Mouse (Mus musculus): ENCODE measurements around the gene Cobll1. TPM values are rescaled to one million over a fixed set of nuclear protein-coding genes. Genes with fewer than 3 reads are reported as not detected.

Cobll1 gene
- polyA plus RNA-seq (2011; ENCODE audit: insufficient read depth, insufficient read length, low replicate concordance, missing spikeins): 1.4 and 6.3 TPM in 2 replicates

DNA sequence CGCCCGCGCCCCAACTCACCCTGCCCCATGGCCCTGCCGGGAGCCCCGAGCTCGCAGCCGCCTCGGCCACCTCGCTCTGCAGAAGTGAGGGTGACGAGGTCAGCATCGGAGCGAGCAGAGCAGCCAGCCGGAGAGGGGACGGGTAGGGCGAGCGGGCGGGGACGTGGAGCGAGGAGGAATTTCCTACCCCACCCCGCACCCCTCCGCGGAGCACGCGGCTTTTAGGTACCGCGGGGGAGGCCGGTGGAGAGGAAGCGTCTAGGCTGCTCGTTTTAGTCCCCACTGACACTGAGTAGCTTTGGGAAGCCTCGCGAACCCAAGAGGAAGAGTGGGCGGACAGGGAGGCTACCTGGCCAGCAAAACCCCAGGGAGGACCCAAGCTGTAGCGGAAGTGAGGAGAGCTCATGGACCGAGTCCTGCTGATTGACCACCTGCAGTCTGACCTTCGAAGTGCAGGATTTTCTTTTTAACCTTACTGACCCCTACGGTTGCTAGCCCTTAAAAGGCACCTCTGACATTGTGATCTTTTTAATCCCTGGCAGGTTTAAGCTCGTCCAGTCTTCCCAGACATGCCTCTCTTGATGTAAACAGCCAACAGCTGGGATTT is at the start of gene Cobll1:
Gene Cobll1, minus strand, starts transcription at position 440 of the 607 bp plus-strand sequence.
- TF ChIP-seq POLR2A (IDR thresholded peaks at IDR 0.05; ENCODE audit: borderline replicate concordance, control insufficient read depth, low read depth, low read length) (peak; percentile 24; the same call in 1 of the 2 replicates), CTCF (IDR thresholded peaks at IDR 0.05; ENCODE audit: control insufficient read depth, insufficient read depth, low read length) (no peak)
- WGBS: under 1% methylated on average over 37 of the region's 37 CpGs
- H3K27ac ChIP-seq (ENCODE audit: control insufficient read depth, insufficient read depth, low read depth, low read length, poor library complexity): peak within 1 kb of the TSS; percentile 81
- peak within 1 kb of the TSS; percentile 67 for H3K4me3 ChIP-seq (replicated peaks; ENCODE audit: control insufficient read depth, low read depth, low read length)
- no peaks in the 10 kb centered on the region for H3K4me1 ChIP-seq (ENCODE audit: control insufficient read depth, insufficient read depth, low read length)

DNA sequence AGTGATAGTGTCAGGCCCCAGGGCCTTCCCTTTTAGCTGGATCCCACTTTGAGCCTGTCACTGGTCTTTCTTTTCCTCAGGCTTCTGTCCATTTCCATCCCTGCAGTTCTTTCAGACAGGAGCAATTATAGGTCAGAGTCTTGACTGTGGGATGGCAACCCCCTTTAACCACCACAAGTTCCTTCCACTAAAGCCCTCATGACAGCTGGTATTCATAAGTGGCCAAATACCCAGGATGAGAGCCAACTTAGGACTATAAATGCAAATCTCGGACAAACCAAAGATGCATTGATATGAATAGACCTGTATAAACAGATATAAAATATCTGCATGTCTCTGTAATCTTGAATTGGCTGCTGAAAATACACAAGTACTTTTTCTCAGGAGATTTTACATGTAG is 49.5 kb upstream of the Cobll1 start:
- no peaks in the 10 kb centered on the region for H3K4me1 ChIP-seq (ENCODE audit: control insufficient read depth, insufficient read depth, low read length)
- TF ChIP-seq POLR2A (IDR thresholded peaks at IDR 0.05; ENCODE audit: borderline replicate concordance, control insufficient read depth, low read depth, low read length): no peak
- no peak for TF ChIP-seq CTCF (IDR thresholded peaks at IDR 0.05; ENCODE audit: control insufficient read depth, insufficient read depth, low read length)
- H3K4me3 ChIP-seq (replicated peaks; ENCODE audit: control insufficient read depth, low read depth, low read length): no peak overlapping the region
- WGBS: 77% methylated on average over 1 of the region's 1 CpGs
- no peak overlapping the region for H3K27ac ChIP-seq (ENCODE audit: control insufficient read depth, insufficient read depth, low read depth, low read length, poor library complexity)

DNA sequence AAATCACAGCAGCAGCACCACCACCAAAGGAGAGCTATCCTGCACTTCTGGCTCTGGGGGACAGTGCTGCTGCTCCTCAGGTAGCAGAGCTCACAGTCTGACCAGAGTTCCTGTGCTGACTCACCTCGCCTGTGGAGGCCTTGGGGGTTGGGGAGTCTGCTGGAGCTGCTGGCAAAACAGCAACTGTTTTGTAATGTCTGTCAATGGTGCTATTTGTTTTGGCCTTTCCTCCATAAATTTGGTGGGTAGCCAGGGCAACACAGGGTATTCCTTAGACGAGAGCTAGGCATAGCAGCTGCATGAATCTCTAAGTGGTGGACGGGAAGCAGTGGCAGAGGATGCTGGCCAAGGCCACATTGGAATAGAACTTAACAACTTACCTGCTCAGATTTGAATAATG is 46.2 kb upstream of the Cobll1 start:
- Histone ChIP-seq H3K4me1 (ENCODE audit: control insufficient read depth, insufficient read depth, low read length) (no peaks in the 10 kb centered on the region), H3K27ac (ENCODE audit: control insufficient read depth, insufficient read depth, low read depth, low read length, poor library complexity) (no peak overlapping the region), H3K4me3 (replicated peaks; ENCODE audit: control insufficient read depth, low read depth, low read length) (no peak overlapping the region)
- 48% methylated on average over 3 of the region's 3 CpGs for WGBS
- TF ChIP-seq CTCF (IDR thresholded peaks at IDR 0.05; ENCODE audit: control insufficient read depth, insufficient read depth, low read length): no peak
- no peak for TF ChIP-seq POLR2A (IDR thresholded peaks at IDR 0.05; ENCODE audit: borderline replicate concordance, control insufficient read depth, low read depth, low read length)

DNA sequence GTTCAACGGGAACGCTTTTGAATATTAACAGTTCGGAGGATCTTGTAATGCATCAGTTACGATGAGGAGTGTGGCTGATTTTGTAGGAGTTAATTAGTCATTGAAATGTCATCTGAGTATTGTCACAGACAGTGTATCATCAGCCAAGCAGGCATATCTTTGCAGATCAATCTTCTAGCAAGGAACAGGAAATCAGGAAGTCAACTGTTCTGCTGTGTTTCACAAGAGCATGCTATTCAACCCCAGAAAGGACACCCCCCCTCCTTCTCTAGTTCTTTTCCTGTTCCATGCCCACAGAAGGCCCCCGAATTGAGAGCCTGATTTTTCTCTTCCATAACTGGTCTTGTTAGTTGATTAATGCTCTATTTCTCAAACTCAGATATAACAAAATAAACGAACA is 43.8 kb upstream of the Cobll1 start:
- H3K4me3 ChIP-seq (replicated peaks; ENCODE audit: control insufficient read depth, low read depth, low read length): no peak overlapping the region
- WGBS: 53% methylated on average over 6 of the region's 6 CpGs
- H3K4me1 ChIP-seq (ENCODE audit: control insufficient read depth, insufficient read depth, low read length): peaks cover 3% of the 10 kb centered on the region; the same call in 1 of the 2 replicates
- TF ChIP-seq CTCF (IDR thresholded peaks at IDR 0.05; ENCODE audit: control insufficient read depth, insufficient read depth, low read length) (no peak), POLR2A (IDR thresholded peaks at IDR 0.05; ENCODE audit: borderline replicate concordance, control insufficient read depth, low read depth, low read length) (no peak)
- no peak overlapping the region for H3K27ac ChIP-seq (ENCODE audit: control insufficient read depth, insufficient read depth, low read depth, low read length, poor library complexity)

DNA sequence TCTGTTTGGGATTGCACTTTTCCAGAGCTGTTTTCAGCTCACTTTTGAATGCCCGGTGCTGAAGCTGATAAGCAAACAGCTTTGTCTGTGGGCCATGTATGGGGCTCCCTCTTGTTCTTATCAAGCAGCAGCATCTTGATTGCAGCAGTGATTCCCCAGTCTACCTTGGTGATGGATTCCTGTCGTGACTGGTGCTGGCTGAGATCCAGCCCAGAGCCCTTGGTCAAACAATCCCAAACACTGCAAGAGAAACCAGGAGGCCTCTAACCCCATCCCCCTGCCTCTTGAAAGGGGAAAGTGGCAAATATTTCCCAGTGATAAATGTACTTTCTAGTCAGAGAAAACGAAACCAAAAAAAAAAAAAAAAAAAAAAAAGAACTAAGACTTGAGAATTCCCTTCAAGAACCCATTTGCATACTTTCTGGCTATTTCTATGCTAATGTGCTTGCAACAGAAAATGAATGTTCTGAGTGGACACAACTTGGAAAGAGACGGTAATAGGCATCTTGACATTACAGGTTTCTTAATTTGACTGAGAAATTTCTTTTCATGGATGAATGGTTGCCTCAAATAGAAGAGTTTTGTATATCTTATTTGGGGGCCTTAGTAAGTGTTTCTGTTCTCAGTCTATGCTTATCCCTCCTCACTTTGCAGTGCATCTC is 40.0 kb upstream of the Cobll1 start:
- Histone ChIP-seq H3K4me1 (ENCODE audit: control insufficient read depth, insufficient read depth, low read length) (peaks cover 3% of the 10 kb centered on the region; the same call in 1 of the 2 replicates), H3K4me3 (replicated peaks; ENCODE audit: control insufficient read depth, low read depth, low read length) (no peak overlapping the region), H3K27ac (ENCODE audit: control insufficient read depth, insufficient read depth, low read depth, low read length, poor library complexity) (no peak overlapping the region)
- 22% methylated on average over 4 of the region's 4 CpGs for WGBS
- TF ChIP-seq CTCF (IDR thresholded peaks at IDR 0.05; ENCODE audit: control insufficient read depth, insufficient read depth, low read length) (no peak), POLR2A (IDR thresholded peaks at IDR 0.05; ENCODE audit: borderline replicate concordance, control insufficient read depth, low read depth, low read length) (no peak)

DNA sequence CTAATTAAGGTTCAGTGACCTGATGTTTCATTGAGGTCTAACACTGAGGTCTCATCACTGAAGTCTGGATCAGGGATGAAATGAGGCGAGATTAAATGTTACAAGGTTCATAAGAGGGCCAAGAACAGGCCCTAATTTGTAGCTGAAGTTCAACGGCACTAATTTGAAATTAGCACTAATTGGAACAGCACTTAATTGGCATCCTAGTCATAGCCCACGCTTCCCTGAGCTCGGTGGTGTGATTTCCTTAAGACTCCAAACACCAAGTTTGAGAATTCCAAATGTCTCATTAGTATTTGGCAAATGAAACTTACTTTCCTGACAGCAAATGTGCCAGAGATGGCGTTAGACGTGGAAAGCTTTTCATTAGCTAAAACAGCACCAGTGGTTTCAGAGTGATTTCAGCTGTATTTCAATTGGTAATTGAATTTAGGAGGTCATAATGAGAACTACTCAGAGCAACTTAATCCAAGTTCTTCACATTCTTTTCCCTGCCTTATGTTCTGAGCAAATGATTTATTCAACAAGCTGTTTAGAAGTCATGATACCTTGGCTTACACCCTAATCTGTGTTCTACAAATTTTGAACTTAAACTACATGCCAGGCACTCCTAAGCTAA is 36.3 kb upstream of the Cobll1 start:
- WGBS: 84% methylated on average over 6 of the region's 6 CpGs
- H3K27ac ChIP-seq (ENCODE audit: control insufficient read depth, insufficient read depth, low read depth, low read length, poor library complexity): no peak overlapping the region
- peaks cover 3% of the 10 kb centered on the region; the same call in 1 of the 2 replicates for H3K4me1 ChIP-seq (ENCODE audit: control insufficient read depth, insufficient read depth, low read length)
- TF ChIP-seq POLR2A (IDR thresholded peaks at IDR 0.05; ENCODE audit: borderline replicate concordance, control insufficient read depth, low read depth, low read length) (no peak), CTCF (IDR thresholded peaks at IDR 0.05; ENCODE audit: control insufficient read depth, insufficient read depth, low read length) (no peak)
- no peak overlapping the region for H3K4me3 ChIP-seq (replicated peaks; ENCODE audit: control insufficient read depth, low read depth, low read length)

DNA sequence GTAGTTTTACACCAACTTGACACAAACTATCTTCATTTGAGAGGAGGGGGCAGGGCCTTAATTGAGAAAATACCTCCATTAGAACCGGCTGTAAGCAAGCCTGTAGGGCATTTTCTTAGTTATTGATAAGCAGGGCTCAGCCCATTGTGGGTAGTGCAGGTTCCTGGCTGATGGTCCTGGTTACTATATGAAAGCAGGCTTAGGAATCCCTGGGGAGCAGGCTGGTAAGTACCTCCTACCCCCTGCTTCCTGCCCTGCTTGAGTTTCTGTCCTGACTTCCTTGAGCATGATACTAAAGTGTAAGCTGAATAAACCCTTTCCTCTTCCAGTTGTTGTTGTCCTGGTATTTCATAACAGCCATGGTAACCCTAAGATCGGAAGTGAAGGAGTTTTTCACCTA is 34.7 kb upstream of the Cobll1 start:
- no peaks in the 10 kb centered on the region for H3K4me1 ChIP-seq (ENCODE audit: control insufficient read depth, insufficient read depth, low read length)
- WGBS: 82% methylated on average over 2 of the region's 2 CpGs
- no peak overlapping the region for H3K4me3 ChIP-seq (replicated peaks; ENCODE audit: control insufficient read depth, low read depth, low read length)
- TF ChIP-seq CTCF (IDR thresholded peaks at IDR 0.05; ENCODE audit: control insufficient read depth, insufficient read depth, low read length) (no peak), POLR2A (IDR thresholded peaks at IDR 0.05; ENCODE audit: borderline replicate concordance, control insufficient read depth, low read depth, low read length) (no peak)
- H3K27ac ChIP-seq (ENCODE audit: control insufficient read depth, insufficient read depth, low read depth, low read length, poor library complexity): no peak overlapping the region

DNA sequence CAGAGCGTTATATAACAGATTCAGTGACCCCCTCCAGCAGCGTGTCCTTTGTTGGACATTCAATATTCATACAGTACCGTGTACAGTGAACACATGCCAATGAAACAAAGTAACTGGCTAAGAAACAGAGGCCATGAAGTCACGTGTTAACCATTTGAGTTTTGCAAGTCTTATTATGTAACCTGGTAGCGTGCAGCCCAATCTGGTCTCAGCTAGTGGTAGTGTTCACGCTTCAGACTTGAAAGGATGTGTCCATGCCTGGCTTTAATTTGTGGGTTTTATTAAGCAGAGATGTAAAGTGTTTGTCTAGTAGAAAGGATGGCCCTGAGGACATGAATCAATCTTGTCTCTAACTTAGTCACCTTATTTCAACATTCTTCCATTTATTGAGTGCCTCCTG is 29.5 kb upstream of the Cobll1 start:
- WGBS: 72% methylated on average over 6 of the region's 6 CpGs
- no peaks in the 10 kb centered on the region for H3K4me1 ChIP-seq (ENCODE audit: control insufficient read depth, insufficient read depth, low read length)
- no peak overlapping the region for H3K4me3 ChIP-seq (replicated peaks; ENCODE audit: control insufficient read depth, low read depth, low read length)
- TF ChIP-seq CTCF (IDR thresholded peaks at IDR 0.05; ENCODE audit: control insufficient read depth, insufficient read depth, low read length): no peak
- TF ChIP-seq POLR2A (IDR thresholded peaks at IDR 0.05; ENCODE audit: borderline replicate concordance, control insufficient read depth, low read depth, low read length): no peak
- H3K27ac ChIP-seq (ENCODE audit: control insufficient read depth, insufficient read depth, low read depth, low read length, poor library complexity): no peak overlapping the region

Data from bone marrow, adult 2 months (tissue).